Mouse (Mus musculus) small intestine, adult 2 months (tissue): Measurements from ENCODE around the gene Sh3bp4.

Experiments used
- CTCF ChIP-seq: fragments of 200-500 bp; IDR thresholded peaks from 2 replicates; pipeline ENCODE4 v1.5.1; 2012; ENCODE audit warnings: low read depth, mild to moderate bottlenecking, control low read depth, inconsistent platforms, low read length, moderate library complexity, mixed read lengths; ENCODE audit not compliant: insufficient replicate concordance, insufficient read length; ENCODE audit errors: extremely low read depth
- POLR2A ChIP-seq: fragments of 200-500 bp; IDR thresholded peaks from 2 replicates; pipeline ENCODE4 v1.6.1; 2012; ENCODE audit warnings: low read depth, mild to moderate bottlenecking, control low read depth, inconsistent platforms, low read length, moderate library complexity

DNA sequence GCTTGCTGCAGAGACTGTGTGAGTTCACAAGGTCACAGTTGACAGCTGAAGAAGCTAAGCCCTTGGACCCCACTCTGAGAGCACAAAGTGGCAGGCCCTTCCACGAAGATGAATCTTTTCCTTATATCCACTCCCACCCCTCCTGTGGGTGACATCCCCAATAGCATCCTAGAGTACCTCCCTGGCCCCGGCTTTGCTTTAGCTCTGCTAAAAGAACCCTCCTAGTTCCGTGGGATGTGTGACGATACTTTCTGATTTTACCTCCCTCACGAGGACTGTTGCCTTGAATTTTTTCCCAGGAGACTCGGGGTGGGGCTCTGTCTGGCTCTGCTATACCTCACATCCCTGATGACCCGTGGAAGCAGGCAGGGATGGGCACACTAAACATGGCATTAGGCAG is 104.4 kb downstream of the Sh3bp4 start:
- TF ChIP-seq CTCF (no peak), POLR2A (no peak)
